In genomic region chrX:73593212-73593611, GRCm38 (mm10) we compare ENCODE assay signal across 8 mouse cellular contexts. TPM values are rescaled to one million over a fixed set of nuclear protein-coding genes. Genes with fewer than 3 reads are reported as not detected.
DNase-seq lines count a peak whose midpoint lies in the region; ATAC-seq and TF ChIP-seq lines count a peak whose summit lies in the region.

No protein-coding gene starts in this region.

- 18% methylated on average over 6 of the region's 6 CpGs for WGBS in intestine, postnatal 0 days

- H3K4me2 ChIP-seq in intestine, postnatal 0 days (replicated peaks; ENCODE audit: low read depth), result no peak overlapping the region

- TF ChIP-seq CTCF in testis, adult 2 months (IDR thresholded peaks at IDR 0.05; ENCODE audit: control insufficient read depth, insufficient read depth, insufficient replicate concordance, low read depth, low read length), result peak; percentile 21; the same call in 1 of the 2 replicates
- peak; percentile 72 for TF ChIP-seq CTCF in intestine, postnatal 0 days (IDR thresholded peaks at IDR 0.05; ENCODE audit: low read depth)

- no peak for TF ChIP-seq POLR2A in testis, adult 2 months (IDR thresholded peaks at IDR 0.05; ENCODE audit: control insufficient read depth, low read depth, low read length)

- H3K4me3 ChIP-seq in testis, adult 2 months (ENCODE audit: control insufficient read depth, low read depth, low read length), result no peak overlapping the region
- H3K4me3 ChIP-seq in intestine, postnatal 0 days (ENCODE audit: low read depth, low read length), result no peak overlapping the region
- peak overlapping the region; percentile 53 for H3K4me3 ChIP-seq in megakaryocyte, embryonic 14.5 days (replicated peaks)

- H3K9ac ChIP-seq in intestine, postnatal 0 days (ENCODE audit: low read depth, low read length), result no peak overlapping the region

- H3K9me3 ChIP-seq in intestine, postnatal 0 days (ENCODE audit: control insufficient read depth), result no peaks in the 10 kb centered on the region
- H3K9me3 ChIP-seq in megakaryocyte, embryonic 14.5 days, result peaks cover 6% of the 10 kb centered on the region; the same call in 1 of the 2 replicates

- 0 out of 2 replicates have a peak, but pooled peaks have one; percentile 60 for ATAC-seq in intestine, postnatal 0 days

- peak; percentile 45 for DNase-seq in cerebellum, adult 9-10 months
- no peak for DNase-seq in cerebellum, adult 8-10 months
- no peak for DNase-seq in testis, postnatal 10 days (ENCODE audit: low spot score)
- no peak for DNase-seq in right cerebral cortex, postnatal 10 days (ENCODE audit: low spot score in 2 of 2)
- no peak for DNase-seq in layer of hippocampus, postnatal 25 days (ENCODE audit: extremely low spot score in 1 of 2, low spot score in 1 of 2)

- H3K27ac ChIP-seq in testis, adult 2 months (ENCODE audit: control insufficient read depth, insufficient read depth, low read depth, low read length), result no peak overlapping the region
- H3K27ac ChIP-seq in intestine, postnatal 0 days (ENCODE audit: low read depth, low read length), result no peak overlapping the region

- H3K4me1 ChIP-seq in testis, adult 2 months (ENCODE audit: control insufficient read depth, insufficient read depth, low read length), result peaks cover 7% of the 10 kb centered on the region; the same call in 1 of the 2 replicates
- H3K4me1 ChIP-seq in intestine, postnatal 0 days (replicated peaks; ENCODE audit: control insufficient read depth, insufficient read depth, low read length), result no peaks in the 10 kb centered on the region
- peaks cover 4% of the 10 kb centered on the region; the same call in 1 of the 2 replicates for H3K4me1 ChIP-seq in megakaryocyte, embryonic 14.5 days

- no peaks in the 10 kb centered on the region for H3K27me3 ChIP-seq in testis, adult 2 months (ENCODE audit: control insufficient read depth, insufficient read depth, low read length)
- no peaks in the 10 kb centered on the region for H3K27me3 ChIP-seq in intestine, postnatal 0 days (replicated peaks; ENCODE audit: control insufficient read depth, insufficient read depth, low read length)
- peaks cover 35% of the 10 kb centered on the region for H3K27me3 ChIP-seq in megakaryocyte, embryonic 14.5 days (replicated peaks)

- H3K36me3 ChIP-seq in testis, adult 2 months (ENCODE audit: control insufficient read depth, insufficient read depth, low read length), result no peaks in the 10 kb centered on the region
- no peaks in the 10 kb centered on the region for H3K36me3 ChIP-seq in intestine, postnatal 0 days (ENCODE audit: control insufficient read depth, insufficient read depth)
- no peaks in the 10 kb centered on the region for H3K36me3 ChIP-seq in megakaryocyte, embryonic 14.5 days (replicated peaks; ENCODE audit: low read length)

RNA-seq across cellular contexts. Expression of gene Dusp9, which starts 46.0 kb away (rescaled TPM):
- polyA plus RNA-seq in testis, adult 2 months (2012; rRNA removed), result 1.8 and 2.0 TPM in 2 replicates
- polyA plus RNA-seq in intestine, postnatal 0 days (2015; fragmentation: Nextera tagmentation; extraction: Ambion mirVana), result 2.2 and 2.7 TPM in 2 replicates
- 0.57 and 1.4 TPM in 2 replicates for polyA plus RNA-seq in megakaryocyte, embryonic 14.5 days (2012; ENCODE audit: insufficient read depth, low replicate concordance)
- total RNA-seq in layer of hippocampus, postnatal 25 days (2021), result under 1 TPM; 0.47 to 0.54 TPM
